Mouse (Mus musculus): ENCODE data around the gene Abraxas2. TPM values are rescaled to one million over a fixed set of nuclear protein-coding genes. Genes with fewer than 3 reads are reported as not detected.

Abraxas2 gene
- polyA plus RNA-seq, 1 experiment, result 7.1 TPM

GRCm38 (mm10) chr7:132888518-132889249, 29.7 kb downstream of the Abraxas2 start:
- Histone ChIP-seq H3K36me3 (ENCODE audit: control insufficient read depth, insufficient read depth, low read length) (peaks cover 2% of the 10 kb centered on the region; the same call in 1 of the 2 replicates), H3K27ac (ENCODE audit: insufficient read depth, low read length) (no peak overlapping the region), H3K27me3 (ENCODE audit: control insufficient read depth, insufficient read depth, low read length) (no peaks in the 10 kb centered on the region), H3K4me3 (ENCODE audit: extremely low read depth, insufficient read depth, insufficient read length) (no peak overlapping the region), H3K4me1 (ENCODE audit: control insufficient read depth, insufficient read depth, insufficient read length) (no peaks in the 10 kb centered on the region)
- TF ChIP-seq CTCF (IDR thresholded peaks at IDR 0.05; ENCODE audit: extremely low read depth, insufficient read depth, insufficient read length, insufficient replicate concordance), result no peak
- no peak for TF ChIP-seq POLR2A (IDR thresholded peaks at IDR 0.05; ENCODE audit: low read depth, low read length)
- 44% methylated on average over 4 of the region's 4 CpGs for WGBS
- no peak for DNase-seq (ENCODE audit: low read depth in 1 of 2, low spot score in 2 of 2)

- 96% methylated on average over 8 of the region's 8 CpGs for WGBS
- Histone ChIP-seq H3K27ac (ENCODE audit: insufficient read depth, low read length) (no peak overlapping the region), H3K4me1 (ENCODE audit: control insufficient read depth, insufficient read depth, insufficient read length) (no peaks in the 10 kb centered on the region), H3K36me3 (ENCODE audit: control insufficient read depth, insufficient read depth, low read length) (0 out of 2 replicates have a peak, but pooled peaks cover under 1% of the 10 kb centered on the region), H3K4me3 (ENCODE audit: extremely low read depth, insufficient read depth, insufficient read length) (no peak overlapping the region), H3K27me3 (ENCODE audit: control insufficient read depth, insufficient read depth, low read length) (no peaks in the 10 kb centered on the region)
- DNase-seq (ENCODE audit: low read depth in 1 of 2, low spot score in 2 of 2), result no peak
- no peak for TF ChIP-seq CTCF (IDR thresholded peaks at IDR 0.05; ENCODE audit: extremely low read depth, insufficient read depth, insufficient read length, insufficient replicate concordance)
- no peak for TF ChIP-seq POLR2A (IDR thresholded peaks at IDR 0.05; ENCODE audit: low read depth, low read length)
Measured at GRCm38 (mm10) chr7:132889691-132890090, 30.7 kb downstream of the Abraxas2 start.

- no peak for DNase-seq (ENCODE audit: low read depth in 1 of 2, low spot score in 2 of 2)
- Histone ChIP-seq H3K27ac (ENCODE audit: insufficient read depth, low read length) (no peak overlapping the region), H3K4me1 (ENCODE audit: control insufficient read depth, insufficient read depth, insufficient read length) (no peaks in the 10 kb centered on the region), H3K4me3 (ENCODE audit: extremely low read depth, insufficient read depth, insufficient read length) (no peak overlapping the region), H3K36me3 (ENCODE audit: control insufficient read depth, insufficient read depth, low read length) (no peaks in the 10 kb centered on the region), H3K27me3 (ENCODE audit: control insufficient read depth, insufficient read depth, low read length) (no peaks in the 10 kb centered on the region)
- WGBS, result 84% methylated on average over 5 of the region's 5 CpGs
- TF ChIP-seq CTCF (IDR thresholded peaks at IDR 0.05; ENCODE audit: extremely low read depth, insufficient read depth, insufficient read length, insufficient replicate concordance) (no peak), POLR2A (IDR thresholded peaks at IDR 0.05; ENCODE audit: low read depth, low read length) (no peak)
Measured at GRCm38 (mm10) chr7:132890201-132890600, 31.2 kb downstream of the Abraxas2 start.

- WGBS, result 83% methylated on average over 5 of the region's 5 CpGs
- no peak for DNase-seq (ENCODE audit: low read depth in 1 of 2, low spot score in 2 of 2)
- no peaks in the 10 kb centered on the region for H3K36me3 ChIP-seq (ENCODE audit: control insufficient read depth, insufficient read depth, low read length)
- H3K4me3 ChIP-seq (ENCODE audit: extremely low read depth, insufficient read depth, insufficient read length), result no peak overlapping the region
- no peak overlapping the region for H3K27ac ChIP-seq (ENCODE audit: insufficient read depth, low read length)
- TF ChIP-seq POLR2A (IDR thresholded peaks at IDR 0.05; ENCODE audit: low read depth, low read length) (no peak), CTCF (IDR thresholded peaks at IDR 0.05; ENCODE audit: extremely low read depth, insufficient read depth, insufficient read length, insufficient replicate concordance) (no peak)
- no peaks in the 10 kb centered on the region for H3K4me1 ChIP-seq (ENCODE audit: control insufficient read depth, insufficient read depth, insufficient read length)
- H3K27me3 ChIP-seq (ENCODE audit: control insufficient read depth, insufficient read depth, low read length), result no peaks in the 10 kb centered on the region
Measured at GRCm38 (mm10) chr7:132891561-132892310, 32.7 kb downstream of the Abraxas2 start.

GRCm38 (mm10) chr7:132892311-132892661, 33.3 kb downstream of the Abraxas2 start:
- no peak overlapping the region for H3K27ac ChIP-seq (ENCODE audit: insufficient read depth, low read length)
- TF ChIP-seq CTCF (IDR thresholded peaks at IDR 0.05; ENCODE audit: extremely low read depth, insufficient read depth, insufficient read length, insufficient replicate concordance) (no peak), POLR2A (IDR thresholded peaks at IDR 0.05; ENCODE audit: low read depth, low read length) (no peak)
- no peak overlapping the region for H3K4me3 ChIP-seq (ENCODE audit: extremely low read depth, insufficient read depth, insufficient read length)
- no peaks in the 10 kb centered on the region for H3K36me3 ChIP-seq (ENCODE audit: control insufficient read depth, insufficient read depth, low read length)
- no peak for DNase-seq (ENCODE audit: low read depth in 1 of 2, low spot score in 2 of 2)
- H3K4me1 ChIP-seq (ENCODE audit: control insufficient read depth, insufficient read depth, insufficient read length), result no peaks in the 10 kb centered on the region
- no peaks in the 10 kb centered on the region for H3K27me3 ChIP-seq (ENCODE audit: control insufficient read depth, insufficient read depth, low read length)
- 76% methylated on average over 4 of the region's 4 CpGs for WGBS

GRCm38 (mm10) chr7:132892806-132893205, 33.8 kb downstream of the Abraxas2 start:
- WGBS, result 75% methylated on average over 7 of the region's 7 CpGs

More at GRCm38 (mm10) chr7:132892806-132893205, 33.8 kb downstream of the Abraxas2 start:
- Histone ChIP-seq H3K27me3 (ENCODE audit: control insufficient read depth, insufficient read depth, low read length) (no peaks in the 10 kb centered on the region), H3K4me3 (ENCODE audit: extremely low read depth, insufficient read depth, insufficient read length) (no peak overlapping the region), H3K36me3 (ENCODE audit: control insufficient read depth, insufficient read depth, low read length) (no peaks in the 10 kb centered on the region), H3K4me1 (ENCODE audit: control insufficient read depth, insufficient read depth, insufficient read length) (no peaks in the 10 kb centered on the region), H3K27ac (ENCODE audit: insufficient read depth, low read length) (no peak overlapping the region)
- DNase-seq (ENCODE audit: low read depth in 1 of 2, low spot score in 2 of 2), result no peak
- TF ChIP-seq POLR2A (IDR thresholded peaks at IDR 0.05; ENCODE audit: low read depth, low read length), result no peak
- no peak for TF ChIP-seq CTCF (IDR thresholded peaks at IDR 0.05; ENCODE audit: extremely low read depth, insufficient read depth, insufficient read length, insufficient replicate concordance)

Measured in spleen, adult 2 months (tissue).